Mouse (Mus musculus): ENCODE data around the gene Olfr309.
"Not testable (repeated sequence)": the region's sequence is repeated elsewhere in the genome, so short reads cannot be mapped to it uniquely, and the experiment has no call there.

Olfr309 gene

DNA sequence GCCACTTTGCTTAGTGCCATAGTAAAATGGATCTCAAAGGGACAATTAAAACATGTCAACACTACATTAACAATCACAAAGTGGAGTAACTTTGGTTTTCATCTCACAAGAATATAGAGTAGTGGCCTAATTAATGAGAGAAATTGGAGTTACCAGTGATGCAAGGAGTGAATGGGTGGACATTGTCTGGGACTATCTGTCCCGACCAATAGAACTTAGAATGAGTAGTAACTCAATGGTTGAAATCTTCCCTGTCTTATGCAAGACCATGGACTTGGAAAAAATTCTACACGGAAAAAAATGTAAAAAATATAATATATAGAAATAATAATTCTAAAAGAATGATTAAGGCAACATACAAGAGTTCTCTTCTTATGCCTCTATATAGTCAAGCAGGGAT is at the start of gene Olfr309:
TSS of gene Olfr309 (minus strand) at position 101 of the 400 bp plus-strand sequence.
- no peak for DNase-seq (ENCODE audit: low read depth)

DNA sequence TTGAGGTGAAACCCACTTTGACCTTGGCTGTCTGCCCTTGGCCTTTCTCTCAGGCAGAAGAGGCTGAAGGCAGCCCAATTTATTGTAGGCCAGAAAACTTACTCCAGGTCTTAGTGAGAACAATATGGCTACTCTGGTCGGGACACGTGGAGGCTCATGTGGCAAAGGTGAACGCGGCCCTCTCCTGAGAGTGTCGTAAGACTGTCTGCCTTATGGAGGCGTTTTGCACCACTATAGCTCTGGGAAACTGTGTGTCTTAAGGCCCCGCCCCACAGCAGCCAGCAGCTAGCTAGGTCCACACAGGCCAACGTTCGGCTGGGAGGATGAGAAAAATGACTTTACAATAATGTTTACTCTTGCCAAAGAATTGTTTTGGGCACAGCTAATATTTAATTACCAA is 32.8 kb upstream of the Olfr309 start:
- not testable (repeated sequence) for DNase-seq (ENCODE audit: low read depth)

DNA sequence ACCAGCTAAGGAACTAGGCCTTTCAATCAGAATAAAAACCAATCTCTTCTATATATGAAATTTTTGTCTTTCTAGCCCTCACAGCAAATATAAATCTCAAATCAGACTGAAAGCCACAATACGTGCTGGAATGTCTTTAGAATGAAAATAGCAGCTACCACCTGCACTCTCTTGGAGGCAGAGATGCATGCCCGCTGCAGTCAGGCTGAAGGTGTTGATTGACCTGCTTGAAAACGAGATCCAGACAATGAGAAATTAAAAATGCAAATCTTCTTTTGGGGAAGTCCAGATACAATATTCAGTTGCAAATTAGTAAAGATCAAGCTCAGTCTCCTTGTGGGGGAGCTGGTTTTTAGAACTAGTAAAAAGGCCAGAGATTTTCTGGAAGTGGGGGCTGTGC is 30.7 kb upstream of the Olfr309 start:
- no peak for DNase-seq (ENCODE audit: low read depth)

DNA sequence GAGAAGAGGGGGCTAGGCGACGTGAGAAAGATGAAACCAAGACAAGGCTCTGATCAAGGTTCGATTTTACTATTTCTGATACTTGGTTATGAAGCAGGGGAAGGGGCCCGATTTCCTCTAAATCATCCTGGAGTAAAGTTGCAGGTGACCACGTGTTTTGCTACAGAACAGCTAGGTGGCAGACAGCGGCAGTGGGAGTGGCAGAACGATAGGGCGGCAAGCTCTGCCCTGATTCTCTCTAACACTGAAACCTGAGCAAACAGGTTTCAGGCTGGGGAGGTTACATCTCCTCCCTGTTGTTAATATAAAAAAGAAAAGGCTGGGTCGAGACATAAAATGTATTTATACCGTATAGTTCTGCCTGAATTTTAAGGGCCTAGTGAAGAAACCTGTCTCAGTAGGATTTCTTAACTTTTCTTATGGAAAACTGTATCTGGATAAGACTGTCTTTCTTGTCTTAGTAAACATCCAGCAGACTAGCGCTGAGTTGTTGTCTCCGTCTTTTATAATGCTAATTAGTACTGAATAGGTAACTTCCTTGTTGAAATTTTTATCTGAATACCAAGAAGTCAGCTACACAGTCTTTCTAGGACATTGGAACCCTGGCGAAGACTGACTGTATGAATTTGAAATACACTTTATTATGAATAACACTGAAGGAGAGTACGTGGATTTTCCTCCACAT is 29.5 kb upstream of the Olfr309 start:
- DNase-seq (ENCODE audit: low read depth) = no peak

DNA sequence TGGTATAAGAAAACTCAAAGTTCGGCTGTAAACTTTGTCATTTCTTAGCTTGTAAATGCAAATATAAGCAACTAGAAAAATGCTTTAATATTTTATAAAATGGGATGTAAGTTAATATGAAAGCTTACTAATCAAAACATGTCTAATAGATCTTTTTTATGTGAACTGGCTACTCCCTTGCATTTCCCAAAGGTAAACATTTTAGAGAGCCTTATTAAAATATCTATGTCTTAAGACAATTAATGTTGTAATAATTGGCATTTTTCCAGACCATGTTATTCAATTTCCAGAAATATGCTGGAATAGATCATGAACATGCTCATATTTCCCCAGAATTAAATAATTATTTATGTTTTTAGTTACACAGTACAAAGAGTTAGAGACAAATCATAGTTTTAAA is 24.0 kb upstream of the Olfr309 start, which contains the start of gene Olfr307:
TSS of gene Olfr307 (minus strand) at position 101 of the 400 bp plus-strand sequence.
- no peak for DNase-seq (ENCODE audit: low read depth)

DNA sequence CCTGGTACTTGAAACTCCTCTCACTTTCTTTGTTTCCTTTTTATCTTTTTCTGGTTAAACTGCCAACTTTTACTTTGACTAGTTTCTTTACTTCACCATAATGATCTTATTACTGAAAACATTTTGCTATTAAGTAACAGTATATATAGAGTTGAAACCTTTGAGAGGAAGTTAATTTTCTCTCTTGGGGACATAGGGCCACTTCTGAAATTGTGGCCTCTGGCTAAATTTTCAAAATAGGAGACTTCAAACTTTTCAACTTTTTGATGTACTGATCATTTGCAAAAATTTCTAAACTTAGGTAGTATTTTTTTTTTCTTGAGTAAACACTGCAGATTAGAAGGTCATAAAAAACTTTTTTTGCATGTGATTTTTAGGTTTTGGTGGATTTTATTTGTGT is 12.0 kb upstream of the Olfr309 start, which contains the start of gene Olfr308:
TSS of gene Olfr308 (minus strand) at position 101 of the 400 bp plus-strand sequence.
- no peak for DNase-seq (ENCODE audit: low read depth)

DNA sequence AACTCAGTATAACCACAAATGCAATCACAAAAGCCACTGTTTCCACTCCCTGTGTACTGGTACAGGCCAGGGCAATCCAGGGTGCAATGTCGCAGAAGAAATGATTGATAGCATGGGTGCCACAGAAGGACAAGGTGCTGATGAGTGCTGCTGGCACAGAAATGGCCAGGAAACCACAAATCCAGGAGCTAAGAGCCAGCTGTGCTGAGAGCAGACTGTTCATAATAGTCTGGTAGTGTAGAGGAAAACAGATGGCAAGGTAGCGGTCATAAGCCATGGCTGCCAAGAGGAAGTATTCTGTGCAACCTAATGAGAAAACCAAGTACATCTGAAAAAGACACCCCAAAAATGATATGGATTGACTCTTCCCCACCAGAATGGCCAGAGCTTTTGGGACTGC is 7.8 kb upstream of the Olfr309 start:
- DNase-seq (ENCODE audit: low read depth) = no peak

DNA sequence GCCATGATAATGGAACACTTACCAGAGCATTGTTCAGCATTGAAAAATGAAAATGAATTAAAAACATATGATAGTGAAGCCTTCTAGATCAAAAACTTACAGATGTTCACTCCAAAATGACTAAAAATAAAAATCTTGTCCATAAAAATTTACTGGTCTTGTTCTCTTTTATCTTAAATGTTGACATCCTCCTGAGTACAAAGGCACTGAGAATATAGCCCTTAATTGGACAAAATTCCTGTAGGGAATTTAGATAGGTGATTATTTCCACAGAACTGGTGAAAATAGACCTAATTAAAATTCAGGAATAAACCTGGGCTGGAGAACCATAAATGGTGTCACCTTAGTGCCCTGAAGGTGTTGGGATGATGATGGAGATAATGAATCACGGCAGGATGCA is 36.4 kb downstream of the Olfr309 start, which contains the start of gene Olfr310:
TSS of gene Olfr310 (minus strand) at position 101 of the 400 bp plus-strand sequence.
- no peak for DNase-seq (ENCODE audit: low read depth)

All from c-Kit-positive CD71-negative TER-119-negative erythroid progenitor cells, embryonic 14.5 days (primary cell).